Mouse (Mus musculus): ENCODE results near the gene Cmtm2b. TPM values are rescaled to one million over a fixed set of nuclear protein-coding genes. Genes with fewer than 3 reads are reported as not detected.

Gene Cmtm2b
- total RNA-seq, 1 experiment, result not detected

- in situ Hi-C loops (cut with MboI; ENCODE audit: low sequenced_read_pairs in 2 of 2, unreplicated experiment in 2 of 2), result no loop called here
- no peak for TF ChIP-seq MAFK (IDR thresholded peaks at IDR 0.05; ENCODE audit: insufficient read depth, low read depth, low read length)
- no peak for TF ChIP-seq HCFC1 (IDR thresholded peaks at IDR 0.05; ENCODE audit: borderline replicate concordance, insufficient read depth, low read length)
- TF ChIP-seq ZNF384 (IDR thresholded peaks at IDR 0.05; ENCODE audit: low read depth, low read length), result no peak
- no peak for TF ChIP-seq ZC3H11A (IDR thresholded peaks at IDR 0.05; ENCODE audit: borderline replicate concordance, low read depth, low read length)
- no peak for TF ChIP-seq CHD2 (IDR thresholded peaks at IDR 0.05; ENCODE audit: low read depth, low read length)
- DNase-seq (ENCODE audit: low read depth, low spot score), result no peak
- H3K4me1 ChIP-seq (ENCODE audit: control insufficient read depth in 2 of 2, insufficient read depth in 2 of 2, low read length in 2 of 2, poor library complexity in 1 of 2), result peaks cover 2 to 10% of the 10 kb centered on the region in 2 experiments; a peak in 2 of 4 replicates
- H3K4me3 ChIP-seq (ENCODE audit: insufficient read depth in 1 of 2, low read depth in 1 of 2, low read length in 2 of 2, poor library complexity in 1 of 2, severe bottlenecking in 1 of 2), result no peak overlapping the region
- H3K9ac ChIP-seq (ENCODE audit: insufficient read depth, low read depth, low read length, poor library complexity, severe bottlenecking), result no peak overlapping the region
- peaks cover 5% of the 10 kb centered on the region; the same call in 1 of the 2 replicates for H3K36me3 ChIP-seq (ENCODE audit: control insufficient read depth, insufficient read depth, low read length, poor library complexity, severe bottlenecking)
- H3K9me3 ChIP-seq (ENCODE audit: control insufficient read depth, insufficient read depth, low read depth, low read length), result no peaks in the 10 kb centered on the region
- H3K27ac ChIP-seq (ENCODE audit: insufficient read depth, low read depth, low read length, poor library complexity, severe bottlenecking), result no peak overlapping the region
Observed at GRCm38 (mm10) chr8:104346706-104347105, 24.7 kb downstream of the Cmtm2b start.

GRCm38 (mm10) chr8:104348971-104349370, 26.9 kb downstream of the Cmtm2b start:
- H3K4me3 ChIP-seq (ENCODE audit: insufficient read depth in 1 of 2, low read depth in 1 of 2, low read length in 2 of 2, poor library complexity in 1 of 2, severe bottlenecking in 1 of 2), result no peak overlapping the region
- no peaks in the 10 kb centered on the region for H3K9me3 ChIP-seq (ENCODE audit: control insufficient read depth, insufficient read depth, low read depth, low read length)
- in situ Hi-C loops (cut with MboI; ENCODE audit: low sequenced_read_pairs in 2 of 2, unreplicated experiment in 2 of 2), result no loop called here
- H3K4me1 ChIP-seq (ENCODE audit: control insufficient read depth in 2 of 2, insufficient read depth in 2 of 2, low read length in 2 of 2, poor library complexity in 1 of 2), result peaks cover 2 to 12% of the 10 kb centered on the region in 2 experiments; a peak in 2 of 4 replicates
- no peak overlapping the region for H3K9ac ChIP-seq (ENCODE audit: insufficient read depth, low read depth, low read length, poor library complexity, severe bottlenecking)
- TF ChIP-seq ZC3H11A (IDR thresholded peaks at IDR 0.05; ENCODE audit: borderline replicate concordance, low read depth, low read length) (no peak), CHD2 (IDR thresholded peaks at IDR 0.05; ENCODE audit: low read depth, low read length) (no peak), MAFK (IDR thresholded peaks at IDR 0.05; ENCODE audit: insufficient read depth, low read depth, low read length) (no peak), ZNF384 (IDR thresholded peaks at IDR 0.05; ENCODE audit: low read depth, low read length) (no peak), HCFC1 (IDR thresholded peaks at IDR 0.05; ENCODE audit: borderline replicate concordance, insufficient read depth, low read length) (no peak)
- DNase-seq (ENCODE audit: low read depth, low spot score), result no peak
- H3K27ac ChIP-seq (ENCODE audit: insufficient read depth, low read depth, low read length, poor library complexity, severe bottlenecking), result no peak overlapping the region
- peaks cover 7% of the 10 kb centered on the region for H3K36me3 ChIP-seq (ENCODE audit: control insufficient read depth, insufficient read depth, low read length, poor library complexity, severe bottlenecking)

GRCm38 (mm10) chr8:104350047-104350446, 28.0 kb downstream of the Cmtm2b start:
- DNase-seq (ENCODE audit: low read depth, low spot score), result no peak
- H3K27ac ChIP-seq (ENCODE audit: insufficient read depth, low read depth, low read length, poor library complexity, severe bottlenecking), result no peak overlapping the region
- H3K9ac ChIP-seq (ENCODE audit: insufficient read depth, low read depth, low read length, poor library complexity, severe bottlenecking), result no peak overlapping the region
- in situ Hi-C loops (cut with MboI; ENCODE audit: low sequenced_read_pairs in 2 of 2, unreplicated experiment in 2 of 2), result no loop called here
- H3K36me3 ChIP-seq (ENCODE audit: control insufficient read depth, insufficient read depth, low read length, poor library complexity, severe bottlenecking), result peaks cover 18% of the 10 kb centered on the region
- TF ChIP-seq CHD2 (IDR thresholded peaks at IDR 0.05; ENCODE audit: low read depth, low read length) (no peak), ZNF384 (IDR thresholded peaks at IDR 0.05; ENCODE audit: low read depth, low read length) (no peak), HCFC1 (IDR thresholded peaks at IDR 0.05; ENCODE audit: borderline replicate concordance, insufficient read depth, low read length) (no peak), MAFK (IDR thresholded peaks at IDR 0.05; ENCODE audit: insufficient read depth, low read depth, low read length) (no peak), ZC3H11A (IDR thresholded peaks at IDR 0.05; ENCODE audit: borderline replicate concordance, low read depth, low read length) (no peak)
- H3K4me3 ChIP-seq (ENCODE audit: insufficient read depth in 1 of 2, low read depth in 1 of 2, low read length in 2 of 2, poor library complexity in 1 of 2, severe bottlenecking in 1 of 2), result no peak overlapping the region
- no peaks in the 10 kb centered on the region for H3K9me3 ChIP-seq (ENCODE audit: control insufficient read depth, insufficient read depth, low read depth, low read length)
- H3K4me1 ChIP-seq (ENCODE audit: control insufficient read depth in 2 of 2, insufficient read depth in 2 of 2, low read length in 2 of 2, poor library complexity in 1 of 2), result peaks cover 2 to 12% of the 10 kb centered on the region in 2 experiments; a peak in 2 of 4 replicates

GRCm38 (mm10) chr8:104353186-104353585, 31.2 kb downstream of the Cmtm2b start:
- Histone ChIP-seq H3K4me1 (ENCODE audit: control insufficient read depth in 2 of 2, insufficient read depth in 2 of 2, low read length in 2 of 2, poor library complexity in 1 of 2) (peaks cover 2 to 9% of the 10 kb centered on the region in 2 experiments; a peak in 2 of 4 replicates), H3K27ac (ENCODE audit: insufficient read depth, low read depth, low read length, poor library complexity, severe bottlenecking) (no peak overlapping the region; the same call in 1 of the 2 replicates)

More at GRCm38 (mm10) chr8:104353186-104353585, 31.2 kb downstream of the Cmtm2b start:
- H3K36me3 ChIP-seq (ENCODE audit: control insufficient read depth, insufficient read depth, low read length, poor library complexity, severe bottlenecking), result peaks cover 13% of the 10 kb centered on the region
- no peaks in the 10 kb centered on the region for H3K9me3 ChIP-seq (ENCODE audit: control insufficient read depth, insufficient read depth, low read depth, low read length)
- in situ Hi-C loops (cut with MboI; ENCODE audit: low sequenced_read_pairs in 2 of 2, unreplicated experiment in 2 of 2), result no loop called here
- no peak overlapping the region for H3K4me3 ChIP-seq (ENCODE audit: insufficient read depth in 1 of 2, low read depth in 1 of 2, low read length in 2 of 2, poor library complexity in 1 of 2, severe bottlenecking in 1 of 2)
- DNase-seq (ENCODE audit: low read depth, low spot score), result no peak
- TF ChIP-seq CHD2 (IDR thresholded peaks at IDR 0.05; ENCODE audit: low read depth, low read length) (no peak), HCFC1 (IDR thresholded peaks at IDR 0.05; ENCODE audit: borderline replicate concordance, insufficient read depth, low read length) (no peak), ZNF384 (IDR thresholded peaks at IDR 0.05; ENCODE audit: low read depth, low read length) (no peak), ZC3H11A (IDR thresholded peaks at IDR 0.05; ENCODE audit: borderline replicate concordance, low read depth, low read length) (no peak), MAFK (IDR thresholded peaks at IDR 0.05; ENCODE audit: insufficient read depth, low read depth, low read length) (no peak)
- no peak overlapping the region for H3K9ac ChIP-seq (ENCODE audit: insufficient read depth, low read depth, low read length, poor library complexity, severe bottlenecking)
